Mouse (Mus musculus) small intestine, adult 2 months (tissue): ENCODE measurements around the gene Znrd1as. TPM values are rescaled to one million over a fixed set of nuclear protein-coding genes. Genes with fewer than 3 reads are reported as not detected.
A peak's percentile ranks its signal among the peaks of the same experiment; 100 is the strongest.

ENCODE experiments used
- H3K27ac ChIP-seq: fragments of 200-500 bp; 2 replicates; pipeline ENCODE4 v1.5.1; 2012; ENCODE audit warnings: low read depth, low read length, control low read depth, inconsistent platforms; ENCODE audit not compliant: insufficient read depth
- H3K27me3 ChIP-seq: fragments of 200-500 bp; 2 replicates; pipeline ENCODE4 v1.6.1; 2012; ENCODE audit warnings: mild to moderate bottlenecking, moderate library complexity, low read length, inconsistent platforms; ENCODE audit not compliant: control insufficient read depth, insufficient read depth
- H3K36me3 ChIP-seq: fragments of 200-500 bp; 2 replicates; pipeline ENCODE4 v1.6.1; 2012; ENCODE audit warnings: mild to moderate bottlenecking, low read length, control low read depth, inconsistent platforms; ENCODE audit not compliant: control insufficient read depth, insufficient read depth
- H3K4me1 ChIP-seq: fragments of 200-500 bp; 2 replicates; pipeline ENCODE4 v1.6.1; 2012; ENCODE audit warnings: low read length, inconsistent platforms, mixed read lengths; ENCODE audit not compliant: control insufficient read depth, insufficient read depth, insufficient read length
- H3K4me3 ChIP-seq: fragments of 200-500 bp; 2 replicates; pipeline ENCODE4 v1.5.1; 2012; ENCODE audit warnings: low read depth, mild to moderate bottlenecking, control low read depth, inconsistent platforms, low read length, moderate library complexity
- CTCF ChIP-seq: fragments of 200-500 bp; IDR thresholded peaks from 2 replicates; pipeline ENCODE4 v1.5.1; 2012; ENCODE audit warnings: low read depth, mild to moderate bottlenecking, control low read depth, inconsistent platforms, low read length, moderate library complexity, mixed read lengths; ENCODE audit not compliant: insufficient replicate concordance, insufficient read length; ENCODE audit errors: extremely low read depth
- POLR2A ChIP-seq: fragments of 200-500 bp; IDR thresholded peaks from 2 replicates; pipeline ENCODE4 v1.6.1; 2012; ENCODE audit warnings: low read depth, mild to moderate bottlenecking, control low read depth, inconsistent platforms, low read length, moderate library complexity
- WGBS: fragments of 180-500 bp; shearing (Covaris S2); methylation state at CpG from one replicate; pipeline ENCODE4 v1.1.7; 2018; 5-methylcytosine and 5-hydroxymethylcytosine counted together
- polyA plus RNA-seq: library from polyadenylated mRNA; depleted of rRNA; stranded (reverse); fragments of >200 nt; gene quantifications from 2 replicates; pipeline ENCODE4 v1.2.3, GENCODE M21; 2012

The Znrd1as gene
- polyA plus RNA-seq, 1 experiment, result 0.25 TPM

DNA sequence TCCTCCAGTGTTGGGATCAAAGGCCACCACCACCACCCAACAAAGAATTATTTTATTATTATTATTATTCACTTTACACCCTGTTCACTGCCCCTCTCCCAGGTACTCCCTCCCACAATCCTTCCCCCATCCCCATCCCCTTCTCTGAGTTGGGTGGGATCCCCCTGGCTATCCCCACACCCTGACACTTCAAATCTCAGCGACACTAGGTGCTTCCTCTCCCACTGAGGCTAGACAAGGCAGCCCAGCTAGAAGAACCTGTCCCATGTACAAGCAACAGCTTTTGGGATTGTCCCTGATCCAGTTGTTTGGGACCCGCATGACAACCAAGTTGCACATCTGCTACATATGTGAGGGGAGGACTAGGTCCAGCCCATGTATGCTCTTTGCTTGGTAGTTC lies 5.8 kb upstream of the Znrd1as start:
- no peak overlapping the region for H3K27ac ChIP-seq
- 90% methylated on average over 2 of the region's 2 CpGs for WGBS
- H3K36me3 ChIP-seq, result peaks cover 13% of the 10 kb centered on the region
- TF ChIP-seq POLR2A (no peak), CTCF (no peak)
- peaks cover 4% of the 10 kb centered on the region; the same call in 1 of the 2 replicates for H3K4me1 ChIP-seq
- no peak overlapping the region for H3K4me3 ChIP-seq
- H3K27me3 ChIP-seq, result no peaks in the 10 kb centered on the region

DNA sequence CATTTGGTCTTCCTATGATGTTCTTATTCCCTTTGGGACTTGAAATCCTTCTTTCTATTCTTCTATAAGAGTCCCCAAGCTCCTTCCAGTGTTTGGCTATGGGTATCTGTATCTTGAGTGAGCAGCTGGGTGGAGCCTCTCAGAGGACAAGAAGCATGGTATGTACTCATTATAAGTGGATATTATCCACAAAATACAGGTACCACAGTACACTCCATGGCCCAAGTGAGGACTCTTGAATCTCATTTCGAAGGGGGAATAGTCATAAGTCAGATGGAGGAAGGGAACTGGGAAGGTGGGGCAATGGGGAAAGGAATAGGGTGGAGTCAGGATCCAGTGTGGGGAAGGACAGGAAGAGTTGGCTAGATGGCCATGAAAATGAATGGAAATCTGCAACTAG lies 5.3 kb upstream of the Znrd1as start:
- no peak overlapping the region for H3K4me3 ChIP-seq
- 84% methylated on average over 1 of the region's 1 CpGs for whole genome bisulfite sequencing
- H3K4me1 ChIP-seq, result peaks cover 3% of the 10 kb centered on the region; the same call in 1 of the 2 replicates
- H3K27ac ChIP-seq, result no peak overlapping the region
- no peak for TF ChIP-seq CTCF
- no peak for TF ChIP-seq POLR2A
- H3K36me3 ChIP-seq, result peaks cover 13% of the 10 kb centered on the region
- H3K27me3 ChIP-seq, result no peaks in the 10 kb centered on the region

DNA sequence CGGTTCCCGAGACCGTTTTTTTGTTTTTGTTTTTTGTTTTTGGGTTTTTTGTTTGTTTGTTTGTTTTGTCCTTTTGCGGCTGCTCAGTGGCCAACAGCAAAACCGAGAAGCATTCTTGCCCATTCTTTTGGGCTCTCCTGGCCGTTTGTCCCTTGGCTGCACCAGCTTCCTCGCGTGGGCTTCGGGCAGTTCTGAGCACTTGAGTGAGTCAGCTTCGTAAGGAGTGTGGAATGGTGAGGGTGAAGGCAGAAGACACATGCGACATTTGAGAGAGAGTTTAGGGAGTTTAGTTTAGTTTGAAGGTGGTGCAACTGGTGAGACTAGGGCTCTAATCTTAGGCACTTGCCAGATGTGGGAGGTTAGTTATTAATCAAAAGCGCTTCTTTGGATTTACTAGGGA lies 492 bp downstream of the Znrd1as start:
- no peak overlapping the region for H3K27ac ChIP-seq
- peaks cover 3% of the 10 kb centered on the region; the same call in 1 of the 2 replicates for H3K36me3 ChIP-seq
- TF ChIP-seq CTCF (no peak), POLR2A (no peak)
- no peaks in the 10 kb centered on the region for H3K27me3 ChIP-seq
- peak overlapping the region; percentile 74 for H3K4me3 ChIP-seq
- 10% methylated on average over 12 of the region's 12 CpGs for WGBS
- peaks cover 6% of the 10 kb centered on the region; the same call in 1 of the 2 replicates for H3K4me1 ChIP-seq

DNA sequence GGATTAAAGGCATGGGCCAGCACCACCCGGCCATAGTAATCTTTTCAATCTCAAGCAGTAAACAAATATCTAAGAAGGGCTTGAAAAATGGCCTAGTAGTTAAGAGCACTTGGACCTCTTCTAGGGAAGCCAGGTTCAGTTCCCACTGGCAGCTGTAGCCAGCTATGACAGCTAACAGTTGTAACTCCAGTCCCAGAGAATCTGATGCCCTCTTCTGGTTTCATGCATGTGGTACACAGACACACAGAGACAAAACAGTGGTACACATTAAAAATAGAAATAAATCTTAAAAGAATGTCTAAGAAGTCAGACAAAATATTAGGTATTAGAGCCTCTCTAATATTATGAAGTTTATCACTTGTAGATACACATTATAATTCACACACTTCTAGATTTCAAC lies 2.7 kb downstream of the Znrd1as start:
- TF ChIP-seq POLR2A (no peak), CTCF (no peak)
- WGBS, result 54% methylated on average over 1 of the region's 1 CpGs
- H3K4me1 ChIP-seq, result peaks cover 6% of the 10 kb centered on the region; the same call in 1 of the 2 replicates

DNA sequence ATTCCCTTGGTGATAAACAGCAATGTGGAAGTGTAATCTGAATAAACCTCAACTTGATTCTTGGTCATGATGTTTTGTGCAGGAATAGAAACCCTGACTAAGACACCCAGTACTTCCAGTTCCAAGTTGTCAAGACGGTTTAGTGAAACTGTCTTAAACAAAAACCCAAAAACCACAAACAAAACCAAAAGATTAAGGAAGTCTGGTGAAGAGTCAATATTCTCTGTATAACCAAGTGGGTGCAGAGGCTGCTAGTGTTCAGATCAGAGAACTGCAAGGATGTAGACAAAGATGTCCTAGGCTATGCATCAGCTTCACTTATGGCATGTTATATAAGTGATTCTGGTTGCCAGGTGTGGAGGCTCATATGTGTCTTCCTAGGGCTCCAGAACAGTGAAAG lies 8.5 kb downstream of the Znrd1as start:
- TF ChIP-seq POLR2A, result no peak
- no peak for TF ChIP-seq CTCF
- Histone ChIP-seq H3K27me3 (no peaks in the 10 kb centered on the region), H3K4me3 (no peak overlapping the region), H3K36me3 (0 out of 2 replicates have a peak, but pooled peaks cover 3% of the 10 kb centered on the region), H3K4me1 (no peaks in the 10 kb centered on the region), H3K27ac (no peak overlapping the region)
- 69% methylated on average over 1 of the region's 1 CpGs for WGBS

More for the DNA sequence above, 2.7 kb downstream of the Znrd1as start:
- no peak overlapping the region for H3K4me3 ChIP-seq
- H3K36me3 ChIP-seq, result 0 out of 2 replicates have a peak, but pooled peaks cover 4% of the 10 kb centered on the region
- no peak overlapping the region for H3K27ac ChIP-seq
- H3K27me3 ChIP-seq, result no peaks in the 10 kb centered on the region

DNA sequence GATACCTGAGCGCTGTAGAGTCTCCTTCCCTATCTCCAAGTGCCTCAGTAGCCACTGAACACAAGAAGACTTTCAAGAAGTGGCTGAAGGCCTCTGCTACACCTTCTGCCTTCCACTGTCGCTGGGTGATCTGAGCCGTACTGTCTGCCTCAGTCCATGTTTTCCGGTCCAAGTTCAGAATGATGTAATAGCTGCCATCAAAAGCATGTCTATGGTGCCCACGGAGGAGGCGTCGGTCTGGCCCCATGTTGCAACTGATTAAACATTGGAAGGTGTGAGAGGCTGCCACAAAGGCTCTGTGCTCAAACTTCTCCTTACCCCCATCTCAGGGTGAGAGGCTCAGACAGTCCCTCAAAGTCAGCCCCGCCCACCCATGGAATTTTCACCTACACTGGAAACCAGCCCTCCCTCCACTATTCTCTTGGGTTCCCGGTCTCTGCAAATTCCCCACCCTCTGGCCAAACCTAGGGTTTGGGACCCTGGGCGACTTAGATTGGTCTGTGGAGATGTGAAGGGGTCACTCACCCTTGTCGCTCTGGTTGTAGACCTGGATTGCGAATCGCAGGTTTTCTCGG lies 12.0 kb downstream of the Znrd1as start:
- Histone ChIP-seq H3K27ac (no peak overlapping the region), H3K36me3 (0 out of 2 replicates have a peak, but pooled peaks cover 1% of the 10 kb centered on the region), H3K4me3 (no peak overlapping the region), H3K4me1 (no peaks in the 10 kb centered on the region), H3K27me3 (no peaks in the 10 kb centered on the region)
- WGBS, result 68% methylated on average over 14 of the region's 14 CpGs
- TF ChIP-seq POLR2A, result no peak
- TF ChIP-seq CTCF, result no peak

DNA sequence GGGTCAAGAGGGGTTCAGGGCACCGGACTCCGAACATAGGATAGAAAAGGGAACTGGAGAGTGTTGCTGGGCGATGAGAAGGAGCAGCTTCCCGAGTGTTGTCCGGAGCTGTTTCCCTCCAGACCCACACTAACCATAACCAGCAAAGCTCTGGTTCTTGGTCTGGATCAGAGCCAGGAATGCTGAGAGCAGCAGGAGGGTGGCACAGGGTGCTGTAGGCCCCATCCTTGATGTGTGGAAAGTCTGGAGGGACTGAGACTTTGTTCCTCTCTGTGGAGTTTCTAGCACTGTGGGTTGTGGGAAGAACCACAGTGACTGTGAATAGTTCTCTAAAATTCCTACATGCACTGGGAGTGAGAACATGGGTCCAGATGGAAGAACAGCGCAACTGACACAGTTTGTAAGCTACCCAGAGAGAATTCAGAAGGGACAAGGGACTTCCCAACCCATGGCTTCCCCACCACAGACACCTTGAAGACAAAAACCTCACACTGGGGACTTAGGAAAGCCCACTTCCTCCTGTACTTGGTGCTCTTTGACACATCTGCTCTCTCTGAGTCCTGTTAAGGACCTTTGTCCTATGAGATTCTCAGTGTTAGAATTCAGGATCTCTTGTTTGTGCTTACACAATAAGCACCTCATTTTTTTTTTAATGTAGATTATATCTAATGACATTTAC lies 12.9 kb downstream of the Znrd1as start:
- TF ChIP-seq POLR2A (no peak), CTCF (no peak)
- no peak overlapping the region for H3K4me3 ChIP-seq
- no peaks in the 10 kb centered on the region for H3K36me3 ChIP-seq
- H3K4me1 ChIP-seq, result no peaks in the 10 kb centered on the region
- H3K27ac ChIP-seq, result no peak overlapping the region
- H3K27me3 ChIP-seq, result no peaks in the 10 kb centered on the region
- WGBS, result 83% methylated on average over 6 of the region's 6 CpGs

DNA sequence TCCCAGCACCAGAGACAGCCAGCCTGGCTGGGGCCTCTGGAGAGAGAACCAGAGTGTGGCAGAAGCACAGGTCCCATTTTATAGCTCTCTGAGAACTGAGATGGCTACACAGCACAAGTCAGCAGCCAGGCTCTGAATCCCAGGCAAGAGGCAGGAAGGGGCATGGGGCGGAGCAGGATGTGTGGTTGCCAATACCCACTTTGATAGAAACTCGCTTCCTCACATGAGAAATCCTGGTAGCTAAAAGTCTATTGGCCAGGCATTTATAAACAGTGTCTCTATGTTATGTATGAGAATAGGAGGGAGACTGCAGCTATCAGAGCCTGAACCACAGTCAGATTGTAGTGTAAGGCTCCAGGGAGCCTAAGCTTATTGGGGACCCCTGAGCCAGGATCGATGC lies 14.4 kb downstream of the Znrd1as start:
- no peak overlapping the region for H3K27ac ChIP-seq
- H3K4me1 ChIP-seq, result no peaks in the 10 kb centered on the region
- WGBS, result 77% methylated on average over 3 of the region's 3 CpGs
- no peak for TF ChIP-seq POLR2A
- no peak for TF ChIP-seq CTCF
- no peak overlapping the region for H3K4me3 ChIP-seq
- no peaks in the 10 kb centered on the region for H3K27me3 ChIP-seq
- H3K36me3 ChIP-seq, result no peaks in the 10 kb centered on the region
